Mouse (Mus musculus) fat pad, adult 2 months (tissue): ENCODE results near the gene Rbp3.

Experiments
- DNase-seq: peaks from one replicate; pipeline ENCODE4 v3.0.0-alpha.2; 2011; ENCODE audit warnings: low read depth, low spot score; ENCODE audit errors: extremely low read depth

The Rbp3 gene

GRCm38 (mm10) chr14:33972679-33973078 is 18.9 kb downstream of the Rbp3 start:
- DNase-seq: no peak

- DNase-seq: no peak
Measured at GRCm38 (mm10) chr14:33974752-33975151, 20.9 kb downstream of the Rbp3 start.

GRCm38 (mm10) chr14:33977748-33978147 is 23.9 kb downstream of the Rbp3 start:
- DNase-seq: no peak

- no peak for DNase-seq
Measured at GRCm38 (mm10) chr14:33978604-33979059, 24.8 kb downstream of the Rbp3 start, which contains the start of gene Zfp488. Gene Zfp488 (minus strand): TSS chr14:33978764.

- DNase-seq: no peak
Measured at GRCm38 (mm10) chr14:33989201-33989600, 35.4 kb downstream of the Rbp3 start.

GRCm38 (mm10) chr14:33991971-33992370 is 38.2 kb downstream of the Rbp3 start:
- no peak for DNase-seq

- no peak for DNase-seq
Measured at GRCm38 (mm10) chr14:33993051-33993450, 39.2 kb downstream of the Rbp3 start.

- no peak for DNase-seq
Measured at GRCm38 (mm10) chr14:33993521-33994289, 39.9 kb downstream of the Rbp3 start.

GRCm38 (mm10) chr14:33997427-33997826 is 43.6 kb downstream of the Rbp3 start:
- no peak for DNase-seq

GRCm38 (mm10) chr14:34000076-34000475 is 46.3 kb downstream of the Rbp3 start:
- no peak for DNase-seq

GRCm38 (mm10) chr14:34001445-34001844 is 47.6 kb downstream of the Rbp3 start:
- DNase-seq: no peak

GRCm38 (mm10) chr14:34002358-34002757 is 48.6 kb downstream of the Rbp3 start:
- no peak for DNase-seq
